Mouse (Mus musculus) midbrain, embryonic 11.5 days (tissue): ENCODE results near the gene Zfp831. TPM values are rescaled to one million over a fixed set of nuclear protein-coding genes. Genes with fewer than 3 reads are reported as not detected.

ENCODE experiments used
- ATAC-seq: fragments of 200-750 bp; cut with Nextera tagmentation; 2 replicates; pipeline ENCODE4 v1.8.0; 2017; ENCODE audit warnings: moderate TSS enrichment, moderate library complexity; ENCODE audit not compliant: low FRiP score
- DNase-seq: peaks from one replicate; pipeline ENCODE4 v3.0.0; 2015; ENCODE audit warnings: low spot score; ENCODE audit errors: missing footprints
- H3K27ac ChIP-seq: fragments of 300-500 bp; sonication (generic); 2 replicates; pipeline ENCODE4 v1.5.1; 2014; ENCODE audit warnings: low read depth, low read length
- H3K27me3 ChIP-seq: fragments of 300-500 bp; sonication (generic); 2 replicates; pipeline ENCODE4 v1.6.1; 2014; ENCODE audit warnings: mild to moderate bottlenecking, low read length, moderate library complexity, mixed read lengths; ENCODE audit not compliant: control insufficient read depth, insufficient read depth
- H3K36me3 ChIP-seq: fragments of 300-500 bp; sonication (generic); 2 replicates; pipeline ENCODE4 v1.6.1; 2014; ENCODE audit warnings: mild to moderate bottlenecking, low read length, moderate library complexity, mixed read lengths; ENCODE audit not compliant: control insufficient read depth, insufficient read depth
- H3K4me1 ChIP-seq: fragments of 300-500 bp; sonication (generic); 2 replicates; pipeline ENCODE4 v1.6.1; 2014; ENCODE audit warnings: low read length; ENCODE audit not compliant: control insufficient read depth, insufficient read depth
- H3K4me2 ChIP-seq: fragments of 300-500 bp; sonication (generic); 2 replicates; pipeline ENCODE4 v1.6.1; 2014; ENCODE audit warnings: mild to moderate bottlenecking, moderate library complexity
- H3K4me3 ChIP-seq: fragments of 300-500 bp; sonication (generic); 2 replicates; pipeline ENCODE4 v1.5.1; 2014; ENCODE audit warnings: low read depth, low read length
- H3K9ac ChIP-seq: fragments of 300-500 bp; sonication (generic); 2 replicates; pipeline ENCODE4 v1.6.1; 2014; ENCODE audit warnings: low read length
- H3K9me3 ChIP-seq: fragments of 300-500 bp; sonication (generic); 2 replicates; pipeline ENCODE4 v1.6.1; 2016; ENCODE audit warnings: low read length; ENCODE audit not compliant: control insufficient read depth
- WGBS: fragments of 180-500 bp; shearing (Covaris S2); extraction: QIAGEN DNeasy Blood & Tissue Kit; methylation state at CpG from one replicate; pipeline ENCODE4 v1.1.7; 2014; 5-methylcytosine and 5-hydroxymethylcytosine counted together
- polyA plus RNA-seq: library from polyadenylated mRNA; unstranded; fragments of >200 nt; fragmentation: Nextera tagmentation; extraction: Ambion mirVana; gene quantifications from 2 replicates; pipeline ENCODE4 v1.2.1, GENCODE M21; 2014

The Zfp831 gene
- polyA plus RNA-seq, 1 experiment from 2014 or later: 0.01 TPM

GRCm38 (mm10) chr2:174627021-174627420 is 16.3 kb upstream of the Zfp831 start:
- no peaks in the 10 kb centered on the region for H3K36me3 ChIP-seq
- no peak for ATAC-seq
- no peak overlapping the region for H3K27ac ChIP-seq
- 83% methylated on average over 8 of the region's 8 CpGs for WGBS
- H3K9me3 ChIP-seq: no peaks in the 10 kb centered on the region
- no peaks in the 10 kb centered on the region for H3K4me1 ChIP-seq
- H3K4me2 ChIP-seq: no peak overlapping the region
- H3K4me3 ChIP-seq: no peak overlapping the region
- no peak overlapping the region for H3K9ac ChIP-seq
- DNase-seq: no peak
- H3K27me3 ChIP-seq: no peaks in the 10 kb centered on the region

GRCm38 (mm10) chr2:174629299-174629850 is 14.0 kb upstream of the Zfp831 start:
- Histone ChIP-seq H3K4me2 (no peak overlapping the region), H3K4me3 (no peak overlapping the region), H3K27me3 (no peaks in the 10 kb centered on the region), H3K4me1 (no peaks in the 10 kb centered on the region), H3K9ac (no peak overlapping the region), H3K9me3 (no peaks in the 10 kb centered on the region), H3K36me3 (no peaks in the 10 kb centered on the region), H3K27ac (no peak overlapping the region)
- DNase-seq (no peak), ATAC-seq (no peak)
- 78% methylated on average over 6 of the region's 6 CpGs for WGBS

- H3K27ac ChIP-seq: no peak overlapping the region
- no peak overlapping the region for H3K4me3 ChIP-seq
- 60% methylated on average over 1 of the region's 1 CpGs for whole genome bisulfite sequencing
- no peaks in the 10 kb centered on the region for H3K9me3 ChIP-seq
- no peaks in the 10 kb centered on the region for H3K36me3 ChIP-seq
- H3K4me1 ChIP-seq: no peaks in the 10 kb centered on the region
- H3K27me3 ChIP-seq: no peaks in the 10 kb centered on the region
- ATAC-seq (no peak), DNase-seq (no peak)
- H3K4me2 ChIP-seq: no peak overlapping the region
- H3K9ac ChIP-seq: no peak overlapping the region
Observed at GRCm38 (mm10) chr2:174636750-174637149, 6.6 kb upstream of the Zfp831 start.

GRCm38 (mm10) chr2:174644975-174645374 is 1.6 kb downstream of the Zfp831 start:
- Histone ChIP-seq H3K9ac (no peak overlapping the region), H3K4me1 (no peaks in the 10 kb centered on the region), H3K27ac (no peak overlapping the region), H3K36me3 (no peaks in the 10 kb centered on the region), H3K27me3 (no peaks in the 10 kb centered on the region), H3K4me3 (no peak overlapping the region), H3K9me3 (no peaks in the 10 kb centered on the region), H3K4me2 (no peak overlapping the region)
- WGBS: 92% methylated on average over 10 of the region's 10 CpGs
- DNase-seq: no peak
- no peak for ATAC-seq

GRCm38 (mm10) chr2:174652864-174653263 is 9.5 kb downstream of the Zfp831 start:
- H3K9ac ChIP-seq: no peak overlapping the region
- 71% methylated on average over 4 of the region's 4 CpGs for WGBS
- H3K4me1 ChIP-seq: no peaks in the 10 kb centered on the region
- H3K27me3 ChIP-seq: no peaks in the 10 kb centered on the region
- ATAC-seq (no peak), DNase-seq (no peak)
- no peak overlapping the region for H3K4me3 ChIP-seq
- H3K9me3 ChIP-seq: no peaks in the 10 kb centered on the region
- no peak overlapping the region for H3K4me2 ChIP-seq
- H3K36me3 ChIP-seq: no peaks in the 10 kb centered on the region
- H3K27ac ChIP-seq: no peak overlapping the region

GRCm38 (mm10) chr2:174655341-174655740 is 12.0 kb downstream of the Zfp831 start:
- 86% methylated on average over 5 of the region's 5 CpGs for WGBS
- H3K36me3 ChIP-seq: no peaks in the 10 kb centered on the region
- no peaks in the 10 kb centered on the region for H3K9me3 ChIP-seq
- no peak overlapping the region for H3K9ac ChIP-seq
- no peak overlapping the region for H3K4me2 ChIP-seq
- no peak for ATAC-seq
- no peak overlapping the region for H3K4me3 ChIP-seq
- no peak overlapping the region for H3K27ac ChIP-seq
- no peak for DNase-seq
- H3K4me1 ChIP-seq: no peaks in the 10 kb centered on the region
- H3K27me3 ChIP-seq: no peaks in the 10 kb centered on the region

- Histone ChIP-seq H3K4me3 (no peak overlapping the region), H3K9me3 (no peaks in the 10 kb centered on the region), H3K9ac (no peak overlapping the region), H3K27ac (no peak overlapping the region), H3K36me3 (no peaks in the 10 kb centered on the region), H3K4me2 (no peak overlapping the region), H3K27me3 (no peaks in the 10 kb centered on the region), H3K4me1 (no peaks in the 10 kb centered on the region)
- ATAC-seq: no peak
- no peak for DNase-seq
- WGBS: 76% methylated on average over 8 of the region's 8 CpGs
Observed at GRCm38 (mm10) chr2:174658229-174658844, 15.0 kb downstream of the Zfp831 start.

GRCm38 (mm10) chr2:174659874-174660273 is 16.5 kb downstream of the Zfp831 start:
- no peaks in the 10 kb centered on the region for H3K9me3 ChIP-seq
- H3K27ac ChIP-seq: no peak overlapping the region
- no peak for ATAC-seq
- WGBS: 91% methylated on average over 4 of the region's 4 CpGs
- no peak overlapping the region for H3K9ac ChIP-seq
- no peaks in the 10 kb centered on the region for H3K4me1 ChIP-seq
- no peak overlapping the region for H3K4me3 ChIP-seq
- no peak for DNase-seq
- no peak overlapping the region for H3K4me2 ChIP-seq
- H3K36me3 ChIP-seq: no peaks in the 10 kb centered on the region
- no peaks in the 10 kb centered on the region for H3K27me3 ChIP-seq

- Histone ChIP-seq H3K4me2 (no peak overlapping the region), H3K27ac (no peak overlapping the region), H3K4me1 (no peaks in the 10 kb centered on the region), H3K9ac (no peak overlapping the region), H3K27me3 (no peaks in the 10 kb centered on the region), H3K4me3 (no peak overlapping the region), H3K9me3 (no peaks in the 10 kb centered on the region), H3K36me3 (no peaks in the 10 kb centered on the region)
- DNase-seq (no peak), ATAC-seq (no peak)
- WGBS: 86% methylated on average over 9 of the region's 9 CpGs
Observed at GRCm38 (mm10) chr2:174660321-174660720, 17.0 kb downstream of the Zfp831 start.
